Mouse (Mus musculus): ENCODE measurements around the gene Btg1. TPM values are rescaled to one million over a fixed set of nuclear protein-coding genes. Genes with fewer than 3 reads are reported as not detected.

Gene Btg1
- polyA plus RNA-seq, 1 experiment from 2014 or later, result 44.9 TPM

GRCm38 (mm10) chr10:96642751-96643150, 25.9 kb downstream of the Btg1 start:
- Histone ChIP-seq H3K4me1 (peaks cover 18% of the 10 kb centered on the region), H3K4me2 (no peak overlapping the region), H3K9me3 (replicated peaks) (no peaks in the 10 kb centered on the region), H3K9ac (no peak overlapping the region), H3K27ac (no peak overlapping the region), H3K36me3 (no peaks in the 10 kb centered on the region), H3K27me3 (no peaks in the 10 kb centered on the region), H3K4me3 (replicated peaks) (no peak overlapping the region)
- no peak for ATAC-seq (replicated peaks; ENCODE audit: low FRiP score)
- WGBS, result 66% methylated on average over 6 of the region's 6 CpGs

- Histone ChIP-seq H3K36me3 (no peaks in the 10 kb centered on the region), H3K4me3 (replicated peaks) (no peak overlapping the region), H3K9me3 (replicated peaks) (no peaks in the 10 kb centered on the region), H3K27me3 (no peaks in the 10 kb centered on the region), H3K4me1 (peaks cover 19% of the 10 kb centered on the region), H3K27ac (no peak overlapping the region), H3K4me2 (no peak overlapping the region), H3K9ac (no peak overlapping the region)
- ATAC-seq (replicated peaks; ENCODE audit: low FRiP score), result no peak
- WGBS, result 82% methylated on average over 1 of the region's 1 CpGs
Observed at GRCm38 (mm10) chr10:96645183-96645582, 28.4 kb downstream of the Btg1 start.

DNA sequence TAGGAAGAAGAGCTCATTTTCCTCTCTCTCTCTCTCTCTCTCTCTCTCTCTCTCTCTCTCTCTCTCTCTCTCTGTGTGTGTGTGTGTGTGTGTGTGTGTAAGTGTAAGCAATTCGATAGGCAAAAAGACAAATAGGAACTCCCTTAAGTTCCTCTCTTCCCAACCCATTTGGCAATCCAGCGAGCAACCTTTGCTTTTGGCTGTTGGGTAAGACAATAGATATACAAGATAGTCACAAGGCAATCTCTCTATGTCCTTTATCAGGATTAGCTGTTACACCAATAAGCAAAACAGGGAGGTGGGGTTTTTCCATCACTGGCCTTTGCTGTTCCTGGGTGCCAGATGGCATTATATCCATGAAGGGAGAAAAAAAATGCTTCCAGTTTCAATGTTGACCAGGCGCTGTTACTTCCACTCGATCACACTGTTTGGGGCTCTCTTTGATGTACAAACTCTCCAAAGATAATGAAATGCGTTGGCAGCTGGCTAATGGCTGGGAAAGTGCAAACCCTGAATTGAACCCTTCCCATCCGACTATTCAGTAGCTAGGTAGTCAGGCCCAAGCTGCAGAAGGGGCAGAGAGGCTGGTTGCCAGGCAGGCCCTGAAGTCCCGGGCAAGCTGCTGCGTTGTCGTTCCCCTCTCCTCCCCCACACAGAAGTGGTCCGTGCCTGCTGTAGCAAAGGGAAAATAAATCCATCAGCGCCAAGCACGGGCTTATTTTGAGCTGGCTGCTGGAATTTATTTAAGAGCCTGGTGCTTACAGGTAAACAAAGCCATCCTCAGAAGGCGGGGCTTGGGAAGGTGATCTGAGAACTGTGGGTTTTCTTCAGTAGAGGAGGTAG, 29.4 kb downstream of the Btg1 start:
- no peaks in the 10 kb centered on the region for H3K9me3 ChIP-seq (replicated peaks)
- H3K36me3 ChIP-seq, result no peaks in the 10 kb centered on the region
- no peak overlapping the region for H3K4me3 ChIP-seq (replicated peaks)
- 0 out of 2 replicates have a peak overlapping the region, but pooled peaks have one; percentile 3 for H3K27ac ChIP-seq
- WGBS, result 19% methylated on average over 13 of the region's 13 CpGs
- no peaks in the 10 kb centered on the region for H3K27me3 ChIP-seq
- peak overlapping the region; percentile 15; the same call in 1 of the 2 replicates for H3K9ac ChIP-seq
- peak overlapping the region; percentile 27 for H3K4me2 ChIP-seq
- peaks cover 19% of the 10 kb centered on the region for H3K4me1 ChIP-seq
- ATAC-seq (replicated peaks; ENCODE audit: low FRiP score), result peak; percentile 60

GRCm38 (mm10) chr10:96646867-96647462, 30.2 kb downstream of the Btg1 start:
- peak overlapping the region; percentile 27 for H3K4me2 ChIP-seq
- no peak overlapping the region for H3K4me3 ChIP-seq (replicated peaks)
- H3K36me3 ChIP-seq, result no peaks in the 10 kb centered on the region
- 45% methylated on average over 5 of the region's 5 CpGs for WGBS
- ATAC-seq (replicated peaks; ENCODE audit: low FRiP score), result 0 out of 2 replicates have a peak, but pooled peaks have one; percentile 4
- H3K4me1 ChIP-seq, result peaks cover 19% of the 10 kb centered on the region
- H3K27me3 ChIP-seq, result no peaks in the 10 kb centered on the region
- no peak overlapping the region for H3K9ac ChIP-seq
- H3K27ac ChIP-seq, result peak overlapping the region; percentile 3; the same call in 1 of the 2 replicates
- no peaks in the 10 kb centered on the region for H3K9me3 ChIP-seq (replicated peaks)

DNA sequence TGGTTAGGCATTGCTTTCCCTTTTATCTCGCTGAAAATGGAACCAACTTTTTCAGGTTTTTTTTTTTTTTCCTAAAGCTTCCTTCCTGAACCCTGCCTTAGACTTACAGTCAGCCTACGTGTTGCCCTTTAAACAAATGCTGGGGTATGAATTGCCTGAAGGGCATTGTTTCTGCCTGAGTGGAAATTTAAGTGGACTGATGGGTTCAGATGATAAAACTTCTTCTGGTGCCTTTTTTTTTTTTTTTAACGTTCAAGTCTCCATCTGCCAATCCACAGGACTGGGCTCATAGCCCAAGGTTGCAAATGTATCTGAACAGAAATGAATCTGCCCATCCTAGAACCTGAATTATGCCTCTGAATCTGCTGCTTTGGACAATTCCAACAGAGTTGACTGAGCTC, 31.4 kb downstream of the Btg1 start:
- ATAC-seq (replicated peaks; ENCODE audit: low FRiP score), result no peak
- Histone ChIP-seq H3K9me3 (replicated peaks) (no peaks in the 10 kb centered on the region), H3K27me3 (no peaks in the 10 kb centered on the region), H3K4me1 (peaks cover 19% of the 10 kb centered on the region), H3K36me3 (no peaks in the 10 kb centered on the region), H3K27ac (peak overlapping the region; percentile 56; the same call in 1 of the 2 replicates), H3K9ac (no peak overlapping the region), H3K4me3 (replicated peaks) (no peak overlapping the region), H3K4me2 (0 out of 2 replicates have a peak overlapping the region, but pooled peaks have one; percentile 16)
- 68% methylated on average over 3 of the region's 3 CpGs for WGBS

DNA sequence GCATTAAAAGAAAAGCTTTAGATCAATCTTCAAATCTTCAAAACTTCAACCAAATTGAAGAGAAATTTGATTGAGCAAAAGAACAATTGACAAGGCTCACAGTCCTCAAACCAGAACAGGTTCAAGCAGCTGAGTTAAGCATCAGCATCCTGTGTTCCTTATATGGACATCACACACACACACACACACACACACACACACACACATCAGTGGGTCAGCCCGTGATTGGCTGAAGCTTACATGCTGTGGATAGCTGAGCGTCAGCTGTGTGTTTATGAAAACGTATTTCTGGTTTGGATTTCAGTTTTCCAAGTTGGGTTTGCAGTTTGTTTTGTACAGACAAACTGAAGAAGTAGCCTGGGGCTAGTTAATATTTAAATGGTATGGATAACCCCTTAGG, 32.7 kb downstream of the Btg1 start:
- no peaks in the 10 kb centered on the region for H3K27me3 ChIP-seq
- no peak for ATAC-seq (replicated peaks; ENCODE audit: low FRiP score)
- H3K4me3 ChIP-seq (replicated peaks), result no peak overlapping the region
- 74% methylated on average over 3 of the region's 3 CpGs for WGBS
- H3K4me2 ChIP-seq, result no peak overlapping the region
- H3K9ac ChIP-seq, result no peak overlapping the region
- H3K27ac ChIP-seq, result no peak overlapping the region
- peaks cover 19% of the 10 kb centered on the region for H3K4me1 ChIP-seq
- no peaks in the 10 kb centered on the region for H3K36me3 ChIP-seq
- no peaks in the 10 kb centered on the region for H3K9me3 ChIP-seq (replicated peaks)

DNA sequence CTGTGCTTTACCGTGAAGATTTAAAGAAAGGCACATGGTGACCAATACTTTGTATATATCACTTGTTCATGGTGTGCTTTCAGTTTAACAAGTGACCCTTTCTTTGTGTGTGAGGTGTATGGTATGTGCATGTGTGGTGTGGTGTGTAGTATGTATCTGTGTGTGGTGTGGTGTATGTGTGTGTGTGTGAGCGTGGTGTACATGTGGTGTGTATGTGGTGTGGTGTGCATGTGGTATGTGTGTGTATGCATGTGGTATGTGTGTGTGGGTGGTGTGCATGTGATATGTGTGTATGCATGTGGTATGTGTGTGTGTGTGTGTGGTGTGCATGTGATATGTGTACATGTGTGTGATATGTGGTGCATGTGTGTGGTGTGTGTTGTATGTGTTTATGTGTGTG, 35.6 kb downstream of the Btg1 start:
- H3K27me3 ChIP-seq, result no peaks in the 10 kb centered on the region
- no peak overlapping the region for H3K9ac ChIP-seq
- 73% methylated on average over 2 of the region's 2 CpGs for WGBS
- H3K4me2 ChIP-seq, result no peak overlapping the region
- no peak for ATAC-seq (replicated peaks; ENCODE audit: low FRiP score)
- no peaks in the 10 kb centered on the region for H3K36me3 ChIP-seq
- H3K4me1 ChIP-seq, result peaks cover 5% of the 10 kb centered on the region
- H3K9me3 ChIP-seq (replicated peaks), result no peaks in the 10 kb centered on the region
- H3K27ac ChIP-seq, result no peak overlapping the region
- H3K4me3 ChIP-seq (replicated peaks), result no peak overlapping the region

DNA sequence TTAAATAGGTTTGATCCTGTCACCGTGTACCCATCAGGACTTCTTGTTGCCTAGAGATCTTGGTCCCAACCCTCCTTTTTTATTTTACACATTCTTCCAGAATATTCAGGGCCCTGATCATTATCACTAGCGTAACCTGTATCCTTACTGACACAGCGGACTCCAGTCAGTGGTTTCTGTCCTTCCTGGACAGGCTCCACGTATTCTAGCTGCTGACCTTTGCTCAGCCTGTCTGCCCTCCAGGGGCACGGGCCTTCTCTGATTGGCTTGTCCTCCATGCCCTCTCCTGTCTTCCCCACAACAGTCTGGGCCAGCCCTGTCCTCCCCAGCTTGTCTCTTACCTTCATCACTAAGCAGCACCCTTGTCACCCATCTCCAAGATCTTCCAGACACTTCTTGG, 36.2 kb downstream of the Btg1 start:
- 76% methylated on average over 5 of the region's 5 CpGs for WGBS
- Histone ChIP-seq H3K27me3 (no peaks in the 10 kb centered on the region), H3K36me3 (no peaks in the 10 kb centered on the region), H3K4me3 (replicated peaks) (no peak overlapping the region), H3K9me3 (replicated peaks) (no peaks in the 10 kb centered on the region), H3K4me1 (no peaks in the 10 kb centered on the region), H3K4me2 (no peak overlapping the region), H3K9ac (no peak overlapping the region), H3K27ac (no peak overlapping the region)
- no peak for ATAC-seq (replicated peaks; ENCODE audit: low FRiP score)

GRCm38 (mm10) chr10:96654079-96654478, 37.3 kb downstream of the Btg1 start:
- no peak for ATAC-seq (replicated peaks; ENCODE audit: low FRiP score)

GRCm38 (mm10) chr10:96654576-96654975, 37.8 kb downstream of the Btg1 start:
- no peaks in the 10 kb centered on the region for H3K9me3 ChIP-seq (replicated peaks)
- H3K36me3 ChIP-seq, result no peaks in the 10 kb centered on the region
- no peaks in the 10 kb centered on the region for H3K4me1 ChIP-seq
- H3K27ac ChIP-seq, result peak overlapping the region; percentile 33
- H3K27me3 ChIP-seq, result no peaks in the 10 kb centered on the region
- H3K9ac ChIP-seq, result no peak overlapping the region
- no peak overlapping the region for H3K4me3 ChIP-seq (replicated peaks)
- no peak overlapping the region for H3K4me2 ChIP-seq
- no peak for ATAC-seq (replicated peaks; ENCODE audit: low FRiP score)
- WGBS, result 55% methylated on average over 7 of the region's 7 CpGs

More at GRCm38 (mm10) chr10:96654079-96654478, 37.3 kb downstream of the Btg1 start:
- H3K9ac ChIP-seq, result no peak overlapping the region
- no peaks in the 10 kb centered on the region for H3K27me3 ChIP-seq
- peak overlapping the region; percentile 33; the same call in 1 of the 2 replicates for H3K27ac ChIP-seq
- no peak overlapping the region for H3K4me3 ChIP-seq (replicated peaks)
- no peaks in the 10 kb centered on the region for H3K4me1 ChIP-seq
- no peaks in the 10 kb centered on the region for H3K36me3 ChIP-seq
- no peaks in the 10 kb centered on the region for H3K9me3 ChIP-seq (replicated peaks)
- 77% methylated on average over 5 of the region's 5 CpGs for WGBS
- H3K4me2 ChIP-seq, result no peak overlapping the region

- Histone ChIP-seq H3K9ac (no peak overlapping the region), H3K9me3 (replicated peaks) (no peaks in the 10 kb centered on the region), H3K4me1 (no peaks in the 10 kb centered on the region), H3K27ac (no peak overlapping the region), H3K4me2 (no peak overlapping the region), H3K36me3 (no peaks in the 10 kb centered on the region), H3K27me3 (no peaks in the 10 kb centered on the region), H3K4me3 (replicated peaks) (no peak overlapping the region)
- no peak for ATAC-seq (replicated peaks; ENCODE audit: low FRiP score)
- 73% methylated on average over 2 of the region's 2 CpGs for WGBS
Observed at GRCm38 (mm10) chr10:96655066-96655465, 38.3 kb downstream of the Btg1 start.

DNA sequence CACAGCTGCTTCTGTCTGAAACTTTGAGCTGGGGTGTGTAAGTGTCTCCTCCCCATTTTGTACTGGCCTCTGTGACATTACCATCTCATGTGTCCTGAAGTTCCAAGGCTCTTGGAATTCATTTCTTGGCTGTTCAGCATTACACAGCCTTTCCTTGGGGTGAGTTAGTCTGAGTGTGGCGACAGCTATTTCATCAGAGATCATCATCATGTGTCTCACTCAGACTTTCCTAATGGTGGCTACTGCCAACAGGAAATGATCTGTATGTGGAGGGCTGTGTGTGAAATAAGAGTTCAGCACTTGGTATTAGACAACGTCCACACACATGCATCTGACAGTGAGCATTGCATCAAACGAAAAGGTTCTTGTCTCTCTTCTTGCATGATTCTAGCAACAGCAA, 39.4 kb downstream of the Btg1 start:
- Histone ChIP-seq H3K27ac (no peak overlapping the region), H3K4me3 (replicated peaks) (no peak overlapping the region), H3K9me3 (replicated peaks) (no peaks in the 10 kb centered on the region), H3K4me2 (no peak overlapping the region), H3K4me1 (no peaks in the 10 kb centered on the region), H3K36me3 (no peaks in the 10 kb centered on the region), H3K27me3 (no peaks in the 10 kb centered on the region), H3K9ac (no peak overlapping the region)
- no peak for ATAC-seq (replicated peaks; ENCODE audit: low FRiP score)
- WGBS, result 87% methylated on average over 3 of the region's 3 CpGs
